Mouse (Mus musculus) hindbrain, embryonic 14.5 days (tissue): ENCODE results near the gene Cyp17a1. TPM values are rescaled to one million over a fixed set of nuclear protein-coding genes. Genes with fewer than 3 reads are reported as not detected.

Experiments
- ATAC-seq: fragments of 200-750 bp; cut with Nextera tagmentation; 2 replicates; pipeline ENCODE4 v1.8.0; 2017; ENCODE audit warnings: moderate number of reproducible peaks, mild to moderate bottlenecking, moderate TSS enrichment, moderate library complexity; ENCODE audit not compliant: low FRiP score
- DNase-seq: peaks from one replicate; pipeline ENCODE4 v3.0.0-alpha.2; 2015; ENCODE audit warnings: low spot score
- H3K27ac ChIP-seq: fragments of 300-500 bp; sonication (generic); 2 replicates; pipeline ENCODE4 v1.5.1; 2014; ENCODE audit warnings: mild to moderate bottlenecking, moderate library complexity
- H3K27me3 ChIP-seq: fragments of 300-500 bp; sonication (generic); 2 replicates; pipeline ENCODE4 v1.6.1; 2014; ENCODE audit warnings: mild to moderate bottlenecking, low read length, mixed read lengths; ENCODE audit not compliant: control insufficient read depth, insufficient read depth
- H3K36me3 ChIP-seq: fragments of 300-500 bp; sonication (generic); replicated peaks from 2 replicates; pipeline ENCODE4 v1.6.1; 2014; ENCODE audit not compliant: control insufficient read depth, insufficient read depth
- H3K4me1 ChIP-seq: fragments of 300-500 bp; sonication (generic); replicated peaks from 2 replicates; pipeline ENCODE4 v1.6.1; 2014; ENCODE audit warnings: antibody characterized with exemption, low read length, mixed read lengths; ENCODE audit not compliant: control insufficient read depth, insufficient read depth
- H3K4me2 ChIP-seq: fragments of 300-500 bp; sonication (generic); replicated peaks from 2 replicates; pipeline ENCODE4 v1.6.1; 2014; ENCODE audit warnings: mild to moderate bottlenecking, moderate library complexity
- H3K4me3 ChIP-seq: fragments of 300-500 bp; sonication (generic); replicated peaks from 2 replicates; pipeline ENCODE4 v1.5.1; 2014; ENCODE audit warnings: mild to moderate bottlenecking, low read length
- H3K9ac ChIP-seq: fragments of 300-500 bp; sonication (generic); 2 replicates; pipeline ENCODE4 v1.6.1; 2014
- H3K9me3 ChIP-seq: fragments of 300-500 bp; sonication (generic); 2 replicates; pipeline ENCODE4 v1.6.1; 2016; ENCODE audit warnings: low read length; ENCODE audit not compliant: control insufficient read depth
- WGBS: fragments of 180-500 bp; shearing (Covaris S2); extraction: QIAGEN DNeasy Blood & Tissue Kit; methylation state at CpG from one replicate; pipeline ENCODE4 v1.1.7; 2014; 5-methylcytosine and 5-hydroxymethylcytosine counted together
- polyA plus RNA-seq: library from polyadenylated mRNA; unstranded; fragments of >200 nt; fragmentation: Nextera tagmentation; extraction: Ambion mirVana; gene quantifications from 2 replicates; pipeline ENCODE4 v1.2.1, GENCODE M21; 2014

The Cyp17a1 gene
- polyA plus RNA-seq, 1 experiment from 2014 or later, result not detected

GRCm38 (mm10) chr19:46647850-46648249 is 25.1 kb downstream of the Cyp17a1 start:
- Histone ChIP-seq H3K4me2 (no peak overlapping the region), H3K36me3 (peaks cover 32% of the 10 kb centered on the region), H3K4me1 (peaks cover 16% of the 10 kb centered on the region), H3K9ac (no peak overlapping the region), H3K9me3 (no peaks in the 10 kb centered on the region), H3K27ac (no peak overlapping the region), H3K27me3 (no peaks in the 10 kb centered on the region), H3K4me3 (no peak overlapping the region)
- WGBS, result 85% methylated on average over 8 of the region's 8 CpGs
- DNase-seq (no peak), ATAC-seq (no peak)

GRCm38 (mm10) chr19:46647254-46647653 is 25.7 kb downstream of the Cyp17a1 start:
- H3K36me3 ChIP-seq, result peaks cover 28% of the 10 kb centered on the region
- no peak overlapping the region for H3K4me3 ChIP-seq
- H3K27me3 ChIP-seq, result no peaks in the 10 kb centered on the region
- DNase-seq (no peak), ATAC-seq (no peak)
- no peak overlapping the region for H3K4me2 ChIP-seq
- peaks cover 19% of the 10 kb centered on the region for H3K4me1 ChIP-seq
- H3K9ac ChIP-seq, result no peak overlapping the region
- H3K9me3 ChIP-seq, result no peaks in the 10 kb centered on the region
- H3K27ac ChIP-seq, result no peak overlapping the region
- WGBS, result 83% methylated on average over 3 of the region's 3 CpGs

- H3K27me3 ChIP-seq, result no peaks in the 10 kb centered on the region
- H3K4me2 ChIP-seq, result no peak overlapping the region
- WGBS, result 83% methylated on average over 12 of the region's 12 CpGs
- no peak overlapping the region for H3K27ac ChIP-seq
- H3K4me1 ChIP-seq, result peaks cover 30% of the 10 kb centered on the region
- no peak overlapping the region for H3K4me3 ChIP-seq
- ATAC-seq, result no peak
- no peak for DNase-seq
- H3K9me3 ChIP-seq, result no peaks in the 10 kb centered on the region
- peaks cover 26% of the 10 kb centered on the region for H3K36me3 ChIP-seq
- H3K9ac ChIP-seq, result no peak overlapping the region
Measured at GRCm38 (mm10) chr19:46646041-46646481, 26.9 kb downstream of the Cyp17a1 start.

GRCm38 (mm10) chr19:46644793-46645602 is 28.0 kb downstream of the Cyp17a1 start:
- H3K4me1 ChIP-seq, result peaks cover 30% of the 10 kb centered on the region
- H3K36me3 ChIP-seq, result peaks cover 26% of the 10 kb centered on the region
- H3K9ac ChIP-seq, result no peak overlapping the region
- peak; percentile 46 for DNase-seq
- peak; percentile 38; the same call in 1 of the 2 replicates for ATAC-seq
- H3K27ac ChIP-seq, result 0 out of 2 replicates have a peak overlapping the region, but pooled peaks have one; percentile 34
- no peak overlapping the region for H3K4me2 ChIP-seq
- H3K9me3 ChIP-seq, result no peaks in the 10 kb centered on the region
- 26% methylated on average over 12 of the region's 12 CpGs for WGBS
- no peak overlapping the region for H3K4me3 ChIP-seq
- no peaks in the 10 kb centered on the region for H3K27me3 ChIP-seq

GRCm38 (mm10) chr19:46644343-46644792 is 28.6 kb downstream of the Cyp17a1 start:
- peaks cover 27% of the 10 kb centered on the region for H3K36me3 ChIP-seq
- H3K4me1 ChIP-seq, result peaks cover 30% of the 10 kb centered on the region
- no peak overlapping the region for H3K9ac ChIP-seq
- no peak for DNase-seq
- WGBS, result 67% methylated on average over 10 of the region's 10 CpGs
- no peaks in the 10 kb centered on the region for H3K9me3 ChIP-seq
- 0 out of 2 replicates have a peak overlapping the region, but pooled peaks have one; percentile 34 for H3K27ac ChIP-seq
- ATAC-seq, result no peak
- no peak overlapping the region for H3K4me3 ChIP-seq
- no peak overlapping the region for H3K4me2 ChIP-seq
- no peaks in the 10 kb centered on the region for H3K27me3 ChIP-seq

- peaks cover 30% of the 10 kb centered on the region for H3K4me1 ChIP-seq
- ATAC-seq (no peak), DNase-seq (no peak)
- H3K4me2 ChIP-seq, result no peak overlapping the region
- H3K4me3 ChIP-seq, result no peak overlapping the region
- H3K9ac ChIP-seq, result no peak overlapping the region
- H3K36me3 ChIP-seq, result peaks cover 33% of the 10 kb centered on the region
- no peaks in the 10 kb centered on the region for H3K27me3 ChIP-seq
- WGBS, result 82% methylated on average over 5 of the region's 5 CpGs
- no peak overlapping the region for H3K27ac ChIP-seq
- H3K9me3 ChIP-seq, result no peaks in the 10 kb centered on the region
Measured at GRCm38 (mm10) chr19:46643236-46643635, 29.7 kb downstream of the Cyp17a1 start.

GRCm38 (mm10) chr19:46642136-46642753 is 30.7 kb downstream of the Cyp17a1 start:
- Histone ChIP-seq H3K36me3 (peaks cover 37% of the 10 kb centered on the region), H3K4me2 (no peak overlapping the region), H3K27ac (peak overlapping the region; percentile 39), H3K4me1 (peaks cover 30% of the 10 kb centered on the region), H3K9ac (no peak overlapping the region), H3K9me3 (no peaks in the 10 kb centered on the region), H3K4me3 (no peak overlapping the region), H3K27me3 (no peaks in the 10 kb centered on the region)
- WGBS, result 70% methylated on average over 22 of the region's 22 CpGs
- no peak for ATAC-seq
- DNase-seq, result no peak

- Histone ChIP-seq H3K27ac (peak overlapping the region; percentile 39), H3K9me3 (no peaks in the 10 kb centered on the region), H3K27me3 (no peaks in the 10 kb centered on the region), H3K9ac (no peak overlapping the region), H3K4me3 (no peak overlapping the region), H3K4me2 (no peak overlapping the region), H3K36me3 (peaks cover 37% of the 10 kb centered on the region), H3K4me1 (peaks cover 34% of the 10 kb centered on the region)
- ATAC-seq (peak; percentile 21; the same call in 1 of the 2 replicates), DNase-seq (no peak)
- WGBS, result 61% methylated on average over 19 of the region's 19 CpGs
Measured at GRCm38 (mm10) chr19:46641420-46642085, 31.4 kb downstream of the Cyp17a1 start.

GRCm38 (mm10) chr19:46640780-46641179 is 32.2 kb downstream of the Cyp17a1 start:
- H3K4me3 ChIP-seq, result no peak overlapping the region
- no peaks in the 10 kb centered on the region for H3K27me3 ChIP-seq
- peaks cover 31% of the 10 kb centered on the region for H3K36me3 ChIP-seq
- 91% methylated on average over 8 of the region's 8 CpGs for WGBS
- H3K9me3 ChIP-seq, result no peaks in the 10 kb centered on the region
- H3K9ac ChIP-seq, result no peak overlapping the region
- no peak overlapping the region for H3K4me2 ChIP-seq
- DNase-seq (no peak), ATAC-seq (no peak)
- no peak overlapping the region for H3K27ac ChIP-seq
- peaks cover 37% of the 10 kb centered on the region for H3K4me1 ChIP-seq
